Mouse (Mus musculus): ENCODE data around the gene 4933424G06Rik. TPM values are rescaled to one million over a fixed set of nuclear protein-coding genes. Genes with fewer than 3 reads are reported as not detected.

4933424G06Rik gene
- polyA plus RNA-seq, 1 experiment from 2014 or later = not detected

- Histone ChIP-seq H3K27me3 (ENCODE audit: insufficient read depth, low read length) (peaks cover 11% of the 10 kb centered on the region), H3K9ac (no peak overlapping the region), H3K4me3 (ENCODE audit: low read depth, low read length) (no peak overlapping the region), H3K4me2 (no peak overlapping the region), H3K36me3 (ENCODE audit: insufficient read depth) (no peaks in the 10 kb centered on the region), H3K4me1 (ENCODE audit: insufficient read depth) (no peaks in the 10 kb centered on the region), H3K27ac (ENCODE audit: low read depth) (no peak overlapping the region), H3K9me3 (ENCODE audit: low read depth, low read length) (no peaks in the 10 kb centered on the region)
- 78% methylated on average over 1 of the region's 1 CpGs for WGBS
- ATAC-seq (ENCODE audit: insufficient read depth) (no peak), DNase-seq (no peak)
- TF ChIP-seq CTCF (IDR thresholded peaks at IDR 0.05; ENCODE audit: low read depth) = no peak
These were observed 60.0 kb downstream of the 4933424G06Rik start for GRCm38 (mm10) chr1:36769951-36770350.

DNA sequence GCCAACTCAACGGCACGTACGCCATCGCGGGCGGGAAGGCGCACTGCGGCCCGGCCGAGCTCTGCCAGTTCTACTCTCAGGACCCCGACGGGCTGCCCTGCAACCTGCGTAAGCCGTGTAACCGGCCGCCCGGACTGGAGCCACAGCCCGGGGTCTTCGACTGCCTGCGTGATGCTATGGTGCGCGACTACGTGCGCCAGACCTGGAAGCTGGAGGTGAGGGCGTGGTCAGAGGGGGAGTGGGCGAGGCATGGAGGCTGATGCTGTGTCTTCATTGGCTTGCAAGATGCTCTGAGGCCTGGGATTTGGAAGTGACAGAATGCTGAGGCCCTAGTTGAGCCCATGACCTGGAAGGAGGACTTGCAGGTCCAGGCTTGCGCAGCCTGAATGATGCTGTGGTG lies 61.0 kb downstream of the 4933424G06Rik start:
- Histone ChIP-seq H3K27me3 (ENCODE audit: insufficient read depth, low read length) (peaks cover 11% of the 10 kb centered on the region), H3K36me3 (ENCODE audit: insufficient read depth) (no peaks in the 10 kb centered on the region), H3K4me1 (ENCODE audit: insufficient read depth) (no peaks in the 10 kb centered on the region), H3K4me2 (peak overlapping the region; percentile 54), H3K9ac (no peak overlapping the region), H3K27ac (ENCODE audit: low read depth) (no peak overlapping the region), H3K9me3 (ENCODE audit: low read depth, low read length) (no peaks in the 10 kb centered on the region), H3K4me3 (ENCODE audit: low read depth, low read length) (peak overlapping the region; percentile 17)
- ATAC-seq (ENCODE audit: insufficient read depth) (no peak; the same call in 1 of the 2 replicates), DNase-seq (no peak)
- TF ChIP-seq CTCF (IDR thresholded peaks at IDR 0.05; ENCODE audit: low read depth) = no peak
- 8% methylated on average over 27 of the region's 27 CpGs for WGBS

DNA sequence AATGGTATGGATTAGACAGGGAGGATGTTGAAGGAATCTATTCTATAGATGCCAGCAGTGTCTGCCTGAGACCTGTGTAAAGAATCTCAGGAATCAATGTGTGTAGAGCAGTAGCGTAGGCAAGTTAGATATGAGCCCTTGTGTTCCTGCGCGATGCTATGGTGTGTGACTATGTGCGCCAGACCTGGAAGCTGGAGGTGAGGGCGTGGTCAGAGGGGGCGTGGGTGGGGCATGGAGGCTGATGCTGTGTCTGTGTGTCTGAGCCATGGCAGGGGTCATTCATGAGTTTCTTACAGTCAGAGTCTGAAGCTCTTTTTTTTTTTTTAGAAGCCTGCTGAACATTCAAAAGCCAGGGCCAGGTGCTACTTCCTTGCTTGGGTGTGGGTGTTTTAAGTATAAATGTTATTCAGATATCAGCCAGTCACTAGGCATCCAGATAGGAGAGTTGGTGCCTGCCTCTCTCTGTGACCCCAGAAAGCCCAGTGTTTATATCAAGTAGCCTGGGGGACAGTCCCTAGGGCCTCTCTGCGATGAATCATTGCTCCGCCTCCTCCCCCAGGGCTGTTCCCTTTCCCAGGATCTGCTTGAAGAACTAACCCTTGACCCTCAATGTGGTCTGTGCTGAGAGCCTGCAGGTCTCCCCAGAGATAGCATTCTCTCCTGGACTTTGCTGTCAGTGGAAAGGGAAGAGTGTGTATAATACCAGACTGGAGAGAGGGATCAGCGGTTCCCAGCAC lies 62.4 kb downstream of the 4933424G06Rik start:
- ATAC-seq (ENCODE audit: insufficient read depth) (no peak), DNase-seq (no peak)
- no peak overlapping the region for H3K4me3 ChIP-seq (ENCODE audit: low read depth, low read length)
- no peak for TF ChIP-seq CTCF (IDR thresholded peaks at IDR 0.05; ENCODE audit: low read depth)
- no peak overlapping the region for H3K27ac ChIP-seq (ENCODE audit: low read depth)
- H3K4me1 ChIP-seq (ENCODE audit: insufficient read depth) = no peaks in the 10 kb centered on the region
- no peak overlapping the region for H3K4me2 ChIP-seq
- no peaks in the 10 kb centered on the region for H3K9me3 ChIP-seq (ENCODE audit: low read depth, low read length)
- peaks cover 11% of the 10 kb centered on the region for H3K27me3 ChIP-seq (ENCODE audit: insufficient read depth, low read length)
- H3K36me3 ChIP-seq (ENCODE audit: insufficient read depth) = no peaks in the 10 kb centered on the region
- 75% methylated on average over 9 of the region's 9 CpGs for WGBS
- no peak overlapping the region for H3K9ac ChIP-seq

DNA sequence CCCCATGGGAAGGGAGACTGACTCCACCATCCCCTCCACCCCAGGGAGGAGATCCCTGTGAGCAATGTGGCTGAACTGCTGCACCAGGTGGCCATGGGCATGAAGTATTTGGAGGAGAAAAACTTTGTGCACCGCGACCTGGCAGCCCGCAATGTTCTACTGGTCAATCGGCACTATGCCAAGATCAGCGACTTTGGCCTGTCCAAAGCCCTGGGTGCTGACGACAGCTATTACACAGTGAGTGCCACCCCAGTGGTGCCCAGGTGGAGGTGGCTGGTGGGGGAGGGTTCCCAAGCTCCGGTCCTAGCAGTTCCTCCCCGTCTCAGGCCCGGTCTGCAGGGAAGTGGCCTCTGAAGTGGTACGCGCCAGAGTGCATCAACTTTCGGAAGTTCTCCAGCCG lies 70.8 kb downstream of the 4933424G06Rik start:
- 83% methylated on average over 13 of the region's 13 CpGs for WGBS
- no peak overlapping the region for H3K9ac ChIP-seq
- DNase-seq = no peak
- H3K27ac ChIP-seq (ENCODE audit: low read depth) = no peak overlapping the region
- H3K9me3 ChIP-seq (ENCODE audit: low read depth, low read length) = no peaks in the 10 kb centered on the region
- no peak for TF ChIP-seq CTCF (IDR thresholded peaks at IDR 0.05; ENCODE audit: low read depth)
- ATAC-seq (ENCODE audit: insufficient read depth) = no peak
- H3K4me1 ChIP-seq (ENCODE audit: insufficient read depth) = peaks cover 7% of the 10 kb centered on the region; the same call in 1 of the 2 replicates
- H3K4me3 ChIP-seq (ENCODE audit: low read depth, low read length) = no peak overlapping the region
- H3K27me3 ChIP-seq (ENCODE audit: insufficient read depth, low read length) = no peaks in the 10 kb centered on the region
- H3K36me3 ChIP-seq (ENCODE audit: insufficient read depth) = no peaks in the 10 kb centered on the region
- no peak overlapping the region for H3K4me2 ChIP-seq

DNA sequence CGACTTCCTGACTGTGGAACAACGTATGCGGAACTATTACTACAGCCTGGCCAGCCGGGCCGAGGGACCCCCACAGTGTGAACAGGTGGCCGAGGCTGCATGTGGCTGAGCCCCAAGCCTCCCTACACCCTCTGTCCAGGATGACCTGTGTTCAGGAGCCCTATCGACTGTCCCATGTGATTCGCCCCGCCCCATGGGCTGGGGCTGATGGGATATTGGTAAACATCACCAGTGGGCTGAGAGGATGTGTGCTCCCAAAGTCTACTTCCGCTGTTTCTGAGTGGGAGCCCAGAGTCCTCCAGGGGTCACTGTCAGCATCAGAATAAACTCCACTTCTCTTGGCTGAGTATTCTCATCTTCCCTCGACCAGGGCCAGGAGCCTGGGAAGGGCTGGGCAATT lies 72.5 kb downstream of the 4933424G06Rik start:
- TF ChIP-seq CTCF (IDR thresholded peaks at IDR 0.05; ENCODE audit: low read depth) = no peak
- Histone ChIP-seq H3K9me3 (ENCODE audit: low read depth, low read length) (no peaks in the 10 kb centered on the region), H3K27ac (ENCODE audit: low read depth) (no peak overlapping the region), H3K4me2 (no peak overlapping the region), H3K4me1 (ENCODE audit: insufficient read depth) (peaks cover 7% of the 10 kb centered on the region; the same call in 1 of the 2 replicates), H3K9ac (no peak overlapping the region), H3K4me3 (ENCODE audit: low read depth, low read length) (no peak overlapping the region), H3K27me3 (ENCODE audit: insufficient read depth, low read length) (no peaks in the 10 kb centered on the region), H3K36me3 (ENCODE audit: insufficient read depth) (no peaks in the 10 kb centered on the region)
- DNase-seq = no peak
- no peak for ATAC-seq (ENCODE audit: insufficient read depth)
- 67% methylated on average over 11 of the region's 11 CpGs for WGBS

- no peaks in the 10 kb centered on the region for H3K9me3 ChIP-seq (ENCODE audit: low read depth, low read length)
- peak; percentile 58 for ATAC-seq (ENCODE audit: insufficient read depth)
- peak; percentile 86 for TF ChIP-seq CTCF (IDR thresholded peaks at IDR 0.05; ENCODE audit: low read depth)
- H3K4me2 ChIP-seq = peak overlapping the region; percentile 88
- DNase-seq = peak; percentile 86
- 4% methylated on average over 20 of the region's 20 CpGs for WGBS
- no peaks in the 10 kb centered on the region for H3K36me3 ChIP-seq (ENCODE audit: insufficient read depth)
- peaks cover 7% of the 10 kb centered on the region; the same call in 1 of the 2 replicates for H3K4me1 ChIP-seq (ENCODE audit: insufficient read depth)
- no peaks in the 10 kb centered on the region for H3K27me3 ChIP-seq (ENCODE audit: insufficient read depth, low read length)
- H3K27ac ChIP-seq (ENCODE audit: low read depth) = no peak overlapping the region
- H3K9ac ChIP-seq = peak overlapping the region; percentile 43
- peak overlapping the region; percentile 41 for H3K4me3 ChIP-seq (ENCODE audit: low read depth, low read length)
These were observed 74.6 kb downstream of the 4933424G06Rik start for GRCm38 (mm10) chr1:36784365-36785134.

DNA sequence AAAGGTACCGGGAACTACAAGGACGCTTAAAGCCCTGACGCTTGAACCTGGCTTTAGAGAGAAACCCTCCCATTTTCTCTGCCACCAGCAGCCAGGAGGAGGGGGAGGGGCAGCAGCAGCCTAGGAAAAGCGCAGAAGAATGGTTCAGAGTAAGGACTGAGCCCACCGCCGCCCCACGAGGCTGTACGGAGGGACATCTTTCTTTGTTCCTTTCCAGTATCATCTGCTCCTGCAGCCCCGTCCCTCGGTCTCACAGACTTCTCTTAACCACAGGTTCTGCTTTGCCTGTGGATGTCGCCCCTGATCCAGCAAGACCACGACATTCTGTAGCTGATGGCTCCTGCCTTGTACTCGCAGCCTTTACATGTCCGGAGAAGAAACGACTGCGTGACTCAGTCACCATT lies 75.3 kb downstream of the 4933424G06Rik start:
- Histone ChIP-seq H3K4me1 (ENCODE audit: insufficient read depth) (peaks cover 7% of the 10 kb centered on the region; the same call in 1 of the 2 replicates), H3K4me2 (peak overlapping the region; percentile 88), H3K9ac (peak overlapping the region; percentile 43), H3K36me3 (ENCODE audit: insufficient read depth) (no peaks in the 10 kb centered on the region), H3K27ac (ENCODE audit: low read depth) (no peak overlapping the region), H3K4me3 (ENCODE audit: low read depth, low read length) (peak overlapping the region; percentile 41), H3K27me3 (ENCODE audit: insufficient read depth, low read length) (no peaks in the 10 kb centered on the region), H3K9me3 (ENCODE audit: low read depth, low read length) (no peaks in the 10 kb centered on the region)
- DNase-seq = peak; percentile 39
- WGBS = 2% methylated on average over 16 of the region's 16 CpGs
- TF ChIP-seq CTCF (IDR thresholded peaks at IDR 0.05; ENCODE audit: low read depth) = no peak
- 0 out of 2 replicates have a peak, but pooled peaks have one; percentile 15 for ATAC-seq (ENCODE audit: insufficient read depth)

Measured in lung, embryonic 14.5 days (tissue).